Mouse (Mus musculus): ENCODE data around the gene Ccdc43.
"Not testable (repeated sequence)": the region's sequence is repeated elsewhere in the genome, so short reads cannot be mapped to it uniquely, and the experiment has no call there.

Ccdc43 gene

DNA sequence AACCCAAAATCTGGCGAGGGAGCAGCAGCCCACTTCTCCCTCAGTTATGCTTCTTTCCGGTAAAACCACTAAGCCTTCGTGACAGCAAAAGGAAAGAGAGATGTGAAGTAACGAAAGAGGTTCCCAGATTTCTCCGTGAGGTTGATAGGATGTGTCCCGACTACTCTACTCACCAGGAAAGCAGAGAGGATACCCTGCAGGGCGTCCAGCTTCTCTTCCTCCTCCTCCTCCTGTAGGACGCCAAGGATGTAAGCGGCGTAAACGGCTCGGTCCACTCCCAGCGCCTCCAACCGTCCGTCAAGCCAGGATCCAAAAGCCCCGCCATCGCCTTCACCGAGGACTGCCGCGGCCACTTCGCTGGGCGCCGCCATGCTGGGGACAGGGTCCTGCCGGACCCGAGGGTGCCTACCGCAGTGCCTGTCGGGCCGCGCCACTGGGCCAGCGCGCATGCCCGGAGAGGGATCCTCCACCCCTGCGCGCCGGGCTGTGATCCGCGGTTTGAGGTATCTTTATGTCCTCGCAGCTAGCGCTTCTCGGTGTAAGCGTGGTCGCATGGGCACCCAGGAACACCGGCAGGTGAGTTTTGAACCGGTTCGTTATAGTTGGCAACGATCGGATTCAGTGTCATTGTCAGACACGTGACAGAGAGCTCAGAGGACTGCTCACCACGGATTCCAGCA is at the start of gene Ccdc43:
TSS of gene Ccdc43 (minus strand) at position 445 of the 680 bp plus-strand sequence.
- peak; percentile 90 for DNase-seq (ENCODE audit: low read depth)

DNA sequence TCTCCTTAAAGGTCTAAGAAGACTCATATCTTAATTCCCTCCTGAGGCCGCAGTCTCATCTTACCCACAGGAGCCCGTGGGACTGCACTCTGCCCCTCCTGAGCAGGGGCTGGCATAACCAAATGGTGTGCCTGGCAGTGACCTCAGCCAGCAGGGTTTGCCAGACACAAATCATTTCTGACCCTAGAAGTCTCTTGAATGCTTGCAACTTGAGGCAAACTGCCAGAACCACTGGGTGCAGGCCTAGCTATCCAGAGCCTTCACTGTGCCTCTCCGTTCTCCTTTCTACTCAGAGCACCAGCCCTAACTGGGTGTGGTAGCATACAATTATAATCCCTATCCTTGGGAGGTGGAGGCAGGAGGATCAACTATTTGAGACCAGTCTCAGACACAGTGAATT is 47.2 kb upstream of the Ccdc43 start:
- peak; percentile 11 for DNase-seq (ENCODE audit: low read depth)

GRCm38 (mm10) chr11:102742843-102743242 is 45.3 kb upstream of the Ccdc43 start:
- no peak for DNase-seq (ENCODE audit: low read depth)

- no peak for DNase-seq (ENCODE audit: low read depth)
Observed at GRCm38 (mm10) chr11:102742066-102742465, 44.5 kb upstream of the Ccdc43 start.

DNA sequence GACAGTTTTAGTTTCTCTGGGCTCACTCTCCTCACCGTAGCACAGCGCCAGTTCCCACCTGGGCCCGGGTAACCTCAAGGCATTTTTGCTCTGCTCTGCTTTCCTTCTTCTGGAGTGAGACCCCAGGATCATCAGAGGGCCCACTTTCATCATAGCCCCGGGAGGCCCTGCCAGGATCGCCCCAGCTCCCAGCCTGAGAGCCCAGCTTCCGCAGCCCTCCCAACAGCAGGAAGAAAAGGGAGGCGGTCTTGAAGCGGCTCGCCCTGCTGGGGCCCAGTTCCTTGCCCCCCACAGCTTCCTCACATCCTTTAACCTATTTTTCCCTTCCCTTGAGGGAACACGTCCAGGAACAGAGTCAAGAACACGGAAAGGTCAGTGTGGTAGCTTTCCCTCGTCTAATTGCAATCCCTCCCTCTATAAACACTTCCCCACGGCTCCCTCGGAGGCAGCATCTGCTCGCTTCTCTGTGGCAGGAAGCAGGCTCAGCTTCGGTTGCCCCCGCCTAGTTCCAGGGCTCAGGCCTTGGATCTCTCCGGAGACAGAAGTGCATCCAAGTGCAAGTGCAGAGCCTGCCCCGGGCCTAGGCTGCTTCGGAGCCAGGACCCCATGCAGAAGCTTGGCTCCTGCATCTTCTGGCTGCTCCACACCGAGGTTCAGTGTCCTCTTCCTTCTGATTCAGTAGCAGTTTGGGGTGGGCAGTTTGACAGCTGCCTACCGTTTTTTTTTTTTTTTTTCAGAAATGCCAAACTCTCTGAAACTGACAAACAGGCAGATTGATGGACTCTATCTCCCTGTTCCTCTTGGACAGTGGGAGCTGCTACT is 43.8 kb upstream of the Ccdc43 start:
- no peak for DNase-seq (ENCODE audit: low read depth)

- DNase-seq (ENCODE audit: low read depth) = no peak
Observed at GRCm38 (mm10) chr11:102740634-102741033, 43.1 kb upstream of the Ccdc43 start.

GRCm38 (mm10) chr11:102739278-102739966 is 41.8 kb upstream of the Ccdc43 start:
- DNase-seq (ENCODE audit: low read depth) = peak; percentile 61

GRCm38 (mm10) chr11:102738046-102738445 is 40.5 kb upstream of the Ccdc43 start:
- no peak for DNase-seq (ENCODE audit: low read depth)

GRCm38 (mm10) chr11:102734961-102735360 is 37.4 kb upstream of the Ccdc43 start:
- no peak for DNase-seq (ENCODE audit: low read depth)

- no peak for DNase-seq (ENCODE audit: low read depth)
Observed at GRCm38 (mm10) chr11:102733146-102733545, 35.6 kb upstream of the Ccdc43 start.

- DNase-seq (ENCODE audit: low read depth) = no peak
Observed at GRCm38 (mm10) chr11:102731366-102731765, 33.8 kb upstream of the Ccdc43 start.

- DNase-seq (ENCODE audit: low read depth) = peak; percentile 29
Observed at GRCm38 (mm10) chr11:102729835-102730234, 32.3 kb upstream of the Ccdc43 start.

- peak; percentile 89 for DNase-seq (ENCODE audit: low read depth)
Observed at GRCm38 (mm10) chr11:102728614-102729013, 31.0 kb upstream of the Ccdc43 start.

- DNase-seq (ENCODE audit: low read depth) = peak; percentile 54
Observed at GRCm38 (mm10) chr11:102725574-102725973, 28.0 kb upstream of the Ccdc43 start.

DNA sequence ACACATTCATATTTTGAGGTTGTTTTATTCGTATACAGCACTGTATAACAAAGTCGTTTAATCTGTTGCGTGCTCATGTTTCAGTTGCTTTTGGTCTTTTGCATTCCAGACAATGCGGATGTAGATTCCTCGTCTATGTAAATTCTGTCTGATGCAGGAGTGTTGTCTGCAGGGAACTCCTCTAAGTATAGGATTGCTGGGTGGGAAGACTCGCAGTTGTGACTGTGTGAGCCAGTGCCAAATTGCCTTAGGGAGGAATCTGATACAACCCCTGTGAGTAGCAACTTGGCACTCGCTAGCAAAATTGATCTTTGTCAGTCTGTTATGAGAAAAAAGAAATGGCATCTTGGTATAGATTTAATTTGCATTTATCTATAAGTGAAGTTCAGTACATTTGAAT is 18.6 kb upstream of the Ccdc43 start:
- DNase-seq (ENCODE audit: low read depth) = peak; percentile 45

GRCm38 (mm10) chr11:102714578-102714977 is 17.0 kb upstream of the Ccdc43 start:
- not testable (repeated sequence) for DNase-seq (ENCODE audit: low read depth)

- peak; percentile 6 for DNase-seq (ENCODE audit: low read depth)
Observed at GRCm38 (mm10) chr11:102712411-102712810, 14.8 kb upstream of the Ccdc43 start.

- not testable (repeated sequence) for DNase-seq (ENCODE audit: low read depth)
Observed at GRCm38 (mm10) chr11:102702206-102702605, 4.6 kb upstream of the Ccdc43 start.

- DNase-seq (ENCODE audit: low read depth) = no peak
Observed at GRCm38 (mm10) chr11:102698018-102698476, 465 bp upstream of the Ccdc43 start.

- DNase-seq (ENCODE audit: low read depth) = no peak
Observed at GRCm38 (mm10) chr11:102695289-102695688, 2.3 kb downstream of the Ccdc43 start.

- DNase-seq (ENCODE audit: low read depth) = peak; percentile 88
Observed at GRCm38 (mm10) chr11:102690162-102690561, 7.4 kb downstream of the Ccdc43 start.

- DNase-seq (ENCODE audit: low read depth) = no peak
Observed at GRCm38 (mm10) chr11:102665637-102666435, 31.7 kb downstream of the Ccdc43 start.
